Mouse (Mus musculus) liver, embryonic 14.5 days (tissue): ENCODE measurements around the gene Gpr63.

Experiments used
- CTCF ChIP-seq: IDR thresholded peaks from 2 replicates; pipeline ENCODE4 v1.5.1; 2016; ENCODE audit warnings: antibody characterized with exemption, low read depth, control low read depth
- EP300 ChIP-seq: IDR thresholded peaks from 2 replicates; pipeline ENCODE4 v1.6.1; 2016; ENCODE audit warnings: antibody characterized with exemption, low read depth

DNA sequence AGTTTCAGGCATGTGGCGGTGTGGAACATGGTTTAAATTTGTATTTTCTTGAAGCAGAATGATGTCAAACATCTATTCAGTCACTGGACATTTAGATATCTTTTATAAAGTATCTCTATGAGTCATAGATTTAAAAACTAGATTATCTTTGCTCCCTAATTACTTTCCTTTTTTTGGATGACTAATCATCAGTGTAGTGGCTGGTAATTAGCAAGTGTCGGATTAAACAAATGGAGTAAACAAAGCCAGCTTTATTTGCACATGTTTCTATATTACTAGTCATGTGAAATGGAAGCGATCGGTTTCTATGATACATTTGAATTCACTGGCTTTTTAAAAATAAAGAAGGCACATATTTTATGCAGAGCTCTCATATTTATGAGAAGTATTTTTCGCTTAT, 37.3 kb upstream of the Gpr63 start:
- no peak for TF ChIP-seq EP300
- no peak for TF ChIP-seq CTCF
